Mouse (Mus musculus) testis, adult 2 months (tissue): Measurements from ENCODE around the gene Tcerg1l. TPM values are rescaled to one million over a fixed set of nuclear protein-coding genes. Genes with fewer than 3 reads are reported as not detected.
A peak's percentile ranks its signal among the peaks of the same experiment; 100 is the strongest.

Source experiments
- H3K27ac ChIP-seq: fragments of 200-500 bp; 2 replicates; pipeline ENCODE4 v1.5.1; 2012; ENCODE audit warnings: low read depth, low read length; ENCODE audit not compliant: control insufficient read depth, insufficient read depth
- H3K27me3 ChIP-seq: fragments of 200-500 bp; 2 replicates; pipeline ENCODE4 v1.6.1; 2012; ENCODE audit warnings: mild to moderate bottlenecking, low read length, moderate library complexity; ENCODE audit not compliant: control insufficient read depth, insufficient read depth
- H3K36me3 ChIP-seq: fragments of 200-500 bp; 2 replicates; pipeline ENCODE4 v1.6.1; 2012; ENCODE audit warnings: mild to moderate bottlenecking, low read length; ENCODE audit not compliant: control insufficient read depth, insufficient read depth
- H3K4me1 ChIP-seq: fragments of 200-500 bp; 2 replicates; pipeline ENCODE4 v1.6.1; 2012; ENCODE audit warnings: low read length; ENCODE audit not compliant: control insufficient read depth, insufficient read depth
- H3K4me3 ChIP-seq: fragments of 200-500 bp; 2 replicates; pipeline ENCODE4 v1.5.1; 2012; ENCODE audit warnings: low read depth, mild to moderate bottlenecking, low read length, moderate library complexity, mixed read lengths; ENCODE audit not compliant: control insufficient read depth
- CTCF ChIP-seq: fragments of 200-500 bp; IDR thresholded peaks from 2 replicates; pipeline ENCODE4 v1.5.1; 2012; ENCODE audit warnings: low read depth, mild to moderate bottlenecking, inconsistent platforms, low read length, moderate library complexity; ENCODE audit not compliant: control insufficient read depth, insufficient read depth, insufficient replicate concordance
- POLR2A ChIP-seq: fragments of 200-500 bp; IDR thresholded peaks from 2 replicates; pipeline ENCODE4 v1.6.1; 2012; ENCODE audit warnings: low read depth, mild to moderate bottlenecking, inconsistent platforms, low read length, moderate library complexity; ENCODE audit not compliant: control insufficient read depth
- polyA plus RNA-seq: library from polyadenylated mRNA; depleted of rRNA; stranded (reverse); fragments of >200 nt; gene quantifications from 2 replicates; pipeline ENCODE4 v1.2.3, GENCODE M21; 2012

The Tcerg1l gene
- polyA plus RNA-seq, 1 experiment = 1.2 TPM

DNA sequence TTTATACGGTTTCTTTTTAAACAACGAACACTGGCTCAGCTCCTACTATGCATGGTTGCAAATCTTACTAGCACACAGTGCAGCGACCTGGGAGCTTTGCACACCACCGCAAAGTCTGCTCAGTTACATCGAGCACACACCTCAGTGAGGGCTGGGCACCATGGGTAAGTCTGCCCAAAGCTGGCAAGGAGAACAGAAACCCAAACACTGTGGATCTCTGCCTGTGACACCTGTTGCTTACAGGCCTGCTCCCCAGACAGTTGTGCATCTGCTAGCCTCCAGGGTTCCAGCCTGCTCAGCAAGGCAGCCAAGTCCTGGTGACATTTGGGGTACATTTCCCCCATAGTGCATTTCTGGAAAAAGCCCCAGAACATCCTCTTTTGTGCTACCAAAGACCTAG, 4.1 kb upstream of the Tcerg1l start:
- no peak overlapping the region for H3K4me3 ChIP-seq
- H3K36me3 ChIP-seq = no peaks in the 10 kb centered on the region
- H3K4me1 ChIP-seq = peaks cover 17% of the 10 kb centered on the region
- TF ChIP-seq CTCF = no peak
- no peak for TF ChIP-seq POLR2A
- H3K27me3 ChIP-seq = no peaks in the 10 kb centered on the region; the same call in none of the 2 replicates
- H3K27ac ChIP-seq = no peak overlapping the region

DNA sequence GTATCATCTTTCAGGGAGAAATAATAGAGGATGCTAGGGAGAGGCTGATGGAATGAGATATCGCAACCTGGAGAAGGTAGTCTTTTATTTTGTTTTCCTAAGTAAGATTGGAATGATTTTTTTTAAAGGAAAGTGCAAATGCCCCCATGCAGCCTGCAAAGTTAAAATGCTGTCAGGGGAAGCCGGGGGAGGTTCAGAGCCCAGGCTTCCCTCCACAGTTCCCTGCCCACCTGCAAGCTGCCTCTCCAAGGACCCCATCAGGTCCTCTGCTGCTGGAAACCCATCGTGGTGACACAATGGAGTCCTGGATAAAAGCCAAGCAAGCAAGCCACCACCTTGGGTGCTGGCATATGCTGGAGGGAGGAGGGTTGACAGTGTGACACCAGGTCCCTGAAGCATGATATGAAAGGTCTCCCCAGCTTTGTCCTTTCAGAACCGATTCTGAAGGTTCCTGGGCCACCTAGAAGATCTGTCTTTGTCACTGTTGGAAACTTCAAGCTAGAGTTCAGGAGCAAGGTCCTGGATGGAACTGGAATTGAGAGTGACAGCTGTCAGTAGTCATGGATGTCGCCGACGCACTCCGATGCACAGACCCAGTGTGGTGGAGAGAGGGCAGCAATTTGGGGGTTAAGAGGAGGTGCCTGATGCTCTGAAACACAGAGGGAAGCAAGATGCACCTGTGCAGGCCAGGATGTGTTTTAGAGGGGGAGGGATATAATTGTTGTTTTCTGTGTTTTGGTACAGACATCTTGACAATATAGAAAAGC, 3.2 kb upstream of the Tcerg1l start:
- no peak overlapping the region for H3K4me3 ChIP-seq
- H3K36me3 ChIP-seq = no peaks in the 10 kb centered on the region
- H3K27me3 ChIP-seq = no peaks in the 10 kb centered on the region; the same call in none of the 2 replicates
- peaks cover 17% of the 10 kb centered on the region for H3K4me1 ChIP-seq
- TF ChIP-seq POLR2A = no peak
- TF ChIP-seq CTCF = no peak
- H3K27ac ChIP-seq = no peak overlapping the region

DNA sequence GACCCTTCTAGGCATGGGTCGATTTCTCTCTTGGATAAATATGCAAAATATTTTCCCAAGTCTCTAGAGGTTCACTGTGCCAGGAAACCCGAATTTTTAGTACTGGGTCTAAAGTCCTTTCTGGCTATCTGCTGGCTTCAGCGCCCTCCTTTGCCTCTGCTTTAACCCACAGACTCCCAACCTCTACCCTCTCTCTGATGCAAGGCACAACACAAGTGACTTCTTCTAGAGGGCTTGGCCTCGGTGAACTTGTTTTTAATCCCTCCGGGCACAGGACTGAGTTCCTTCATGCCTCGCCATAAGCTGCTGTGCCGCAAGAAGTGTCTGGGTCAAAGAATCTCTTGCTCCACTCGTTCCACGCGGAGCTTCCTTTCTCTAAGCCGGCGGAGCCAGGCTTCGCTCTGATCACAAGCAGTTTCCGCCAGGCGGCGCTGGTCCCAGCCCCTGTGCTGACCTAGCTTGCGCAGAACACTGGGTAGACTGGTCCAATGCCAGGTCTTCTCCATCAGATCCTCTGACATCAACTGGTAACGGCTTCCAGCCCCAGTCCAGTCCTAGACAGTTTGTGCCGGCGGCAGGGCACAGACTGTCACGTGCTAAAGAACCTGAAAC, 758 bp upstream of the Tcerg1l start:
- Histone ChIP-seq H3K27ac (no peak overlapping the region), H3K36me3 (no peaks in the 10 kb centered on the region), H3K27me3 (no peaks in the 10 kb centered on the region; the same call in none of the 2 replicates), H3K4me3 (peak overlapping the region; percentile 31; the same call in 1 of the 2 replicates), H3K4me1 (peaks cover 17% of the 10 kb centered on the region)
- TF ChIP-seq CTCF (peak; percentile 36; the same call in 1 of the 2 replicates), POLR2A (no peak)

DNA sequence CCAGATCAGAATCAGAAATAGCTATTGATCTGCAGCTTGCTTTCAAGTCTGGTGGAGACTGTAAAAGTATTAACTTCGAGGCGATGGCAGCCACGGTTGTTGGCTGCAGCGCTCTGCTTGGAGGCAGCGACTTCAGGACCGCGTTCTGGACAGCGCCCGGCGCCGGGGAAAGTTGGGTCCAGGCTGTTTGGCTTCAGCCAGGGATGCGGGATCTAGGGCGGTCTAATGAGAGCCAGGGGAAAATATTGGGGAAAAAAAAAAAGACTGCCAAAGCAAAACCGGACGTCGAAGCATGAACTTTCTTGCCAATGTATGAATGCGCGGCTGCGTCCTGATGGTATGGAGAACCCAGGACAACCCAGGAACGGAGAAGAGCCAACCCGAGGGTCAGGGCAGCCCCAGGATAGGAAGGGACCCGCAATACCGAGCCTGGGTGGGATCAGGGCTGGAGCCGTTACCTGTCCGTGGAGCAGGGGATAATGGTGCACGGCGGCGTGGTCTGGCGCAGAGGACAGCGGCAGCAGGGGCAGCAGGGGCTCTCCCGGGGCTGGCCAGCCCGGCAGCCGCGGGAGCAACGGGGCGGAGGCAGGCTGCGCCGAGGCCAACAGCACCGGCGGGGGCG, 556 bp downstream of the Tcerg1l start:
- peak overlapping the region; percentile 37; the same call in 1 of the 2 replicates for H3K4me3 ChIP-seq
- H3K4me1 ChIP-seq = peaks cover 17% of the 10 kb centered on the region
- H3K27ac ChIP-seq = no peak overlapping the region
- TF ChIP-seq POLR2A (no peak), CTCF (no peak)
- no peaks in the 10 kb centered on the region; the same call in none of the 2 replicates for H3K27me3 ChIP-seq
- H3K36me3 ChIP-seq = no peaks in the 10 kb centered on the region

DNA sequence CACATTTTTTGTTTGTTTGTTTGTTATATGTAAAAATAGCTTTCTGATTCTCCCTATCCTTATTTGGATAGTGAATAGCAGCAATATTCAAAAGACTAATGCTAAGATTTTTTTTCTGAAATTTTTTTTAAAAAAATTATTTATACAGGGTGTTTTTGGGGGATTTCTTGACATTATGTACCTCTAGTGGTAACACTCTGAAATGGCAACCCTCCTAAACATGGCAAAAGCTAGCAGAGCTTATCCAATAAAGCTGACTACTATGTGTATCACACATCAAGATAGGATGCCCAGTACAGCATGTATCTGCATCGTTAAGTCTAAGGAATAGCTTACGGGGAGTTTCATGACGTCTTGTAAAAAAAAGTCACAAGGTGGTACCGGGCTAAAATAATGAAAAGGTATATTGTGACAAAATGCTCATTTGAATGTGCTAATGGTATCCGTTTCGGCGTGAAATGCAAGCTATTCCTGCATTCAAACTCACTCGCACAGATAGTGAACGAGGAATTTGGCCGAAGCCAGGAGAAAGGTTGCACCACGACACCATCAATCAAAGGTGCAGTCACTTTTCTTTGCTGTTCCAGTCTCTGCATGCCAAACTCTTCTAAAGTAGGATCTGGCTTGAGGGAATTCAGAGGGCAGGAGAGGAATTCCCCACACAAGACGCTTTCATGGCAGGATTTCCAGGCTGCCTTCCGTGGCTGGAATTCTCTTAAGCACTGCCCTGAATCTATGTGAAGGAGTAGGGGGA, 1.2 kb downstream of the Tcerg1l start:
- H3K4me1 ChIP-seq = peaks cover 17% of the 10 kb centered on the region
- H3K27ac ChIP-seq = no peak overlapping the region
- no peak overlapping the region for H3K4me3 ChIP-seq
- no peaks in the 10 kb centered on the region for H3K36me3 ChIP-seq
- no peaks in the 10 kb centered on the region; the same call in none of the 2 replicates for H3K27me3 ChIP-seq
- no peak for TF ChIP-seq CTCF
- no peak for TF ChIP-seq POLR2A

DNA sequence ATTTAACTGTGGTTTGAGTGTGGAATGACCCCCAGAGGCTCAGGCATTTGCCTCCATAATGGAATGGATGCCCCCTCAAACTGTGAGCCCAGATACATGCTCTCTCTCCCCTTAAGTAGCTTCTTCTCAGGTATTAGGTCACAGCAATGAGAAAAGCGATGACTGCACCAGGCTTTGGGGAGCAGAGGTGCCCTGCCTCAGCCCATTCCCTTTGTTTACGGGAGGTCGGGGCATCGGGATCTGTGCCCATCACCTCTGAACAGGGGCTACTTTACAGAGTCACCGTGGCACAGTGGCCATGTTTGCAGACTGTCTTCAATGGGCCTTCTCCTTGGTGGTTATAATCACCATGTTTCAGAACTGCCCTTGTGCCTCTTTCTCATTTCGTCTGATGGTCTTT, 7.6 kb downstream of the Tcerg1l start:
- no peak overlapping the region for H3K4me3 ChIP-seq
- no peak for TF ChIP-seq POLR2A
- no peak for TF ChIP-seq CTCF

More for the DNA sequence above, 7.6 kb downstream of the Tcerg1l start:
- Histone ChIP-seq H3K27me3 (no peaks in the 10 kb centered on the region), H3K36me3 (no peaks in the 10 kb centered on the region), H3K27ac (no peak overlapping the region), H3K4me1 (no peaks in the 10 kb centered on the region)
